Mouse (Mus musculus) ES-Bruce4 (cell line): ENCODE results near the gene Itsn1. TPM values are rescaled to one million over a fixed set of nuclear protein-coding genes. Genes with fewer than 3 reads are reported as not detected.

ENCODE experiments used
- H3K27ac ChIP-seq: 2 replicates; pipeline ENCODE4 v1.5.1; 2012; ENCODE audit warnings: low read length, inconsistent platforms; ENCODE audit not compliant: insufficient read depth
- H3K27me3 ChIP-seq: 2 replicates; pipeline ENCODE4 v1.6.1; 2012; ENCODE audit warnings: mild to moderate bottlenecking, low read length, inconsistent platforms; ENCODE audit not compliant: control insufficient read depth, poor library complexity, insufficient read depth, severe bottlenecking
- H3K36me3 ChIP-seq: 2 replicates; pipeline ENCODE4 v1.6.1; 2012; ENCODE audit warnings: inconsistent platforms, mild to moderate bottlenecking, low read length, moderate library complexity; ENCODE audit not compliant: control insufficient read depth, poor library complexity, insufficient read depth, severe bottlenecking
- H3K4me1 ChIP-seq: one replicate; pipeline ENCODE4 v1.8.1; 2011; ENCODE audit warnings: low read length; ENCODE audit not compliant: control insufficient read depth, insufficient read depth
- H3K4me3 ChIP-seq: 2 replicates; pipeline ENCODE4 v1.5.1; 2011; ENCODE audit warnings: low read depth, mild to moderate bottlenecking, low read length
- H3K9ac ChIP-seq: 2 replicates; pipeline ENCODE4 v1.6.1; 2012; ENCODE audit warnings: low read depth, mild to moderate bottlenecking, inconsistent platforms; ENCODE audit not compliant: poor library complexity, severe bottlenecking
- H3K9me3 ChIP-seq: replicated peaks from 2 replicates; pipeline ENCODE4 v1.6.1; 2012; ENCODE audit warnings: mild to moderate bottlenecking, low read length, inconsistent platforms; ENCODE audit not compliant: control insufficient read depth, poor library complexity, insufficient read depth, severe bottlenecking
- CTCF ChIP-seq: IDR thresholded peaks from one replicate; pipeline ENCODE4 v1.8.1; 2011; ENCODE audit warnings: low read depth, low read length
- EP300 ChIP-seq: IDR thresholded peaks from 2 replicates; pipeline ENCODE4 v1.6.1; 2011; ENCODE audit warnings: low read depth, low read length; ENCODE audit not compliant: insufficient read depth
- POLR2A ChIP-seq: IDR thresholded peaks from one replicate; pipeline ENCODE4 v1.8.1; 2011; ENCODE audit warnings: low read length; ENCODE audit not compliant: insufficient read depth
- polyA plus RNA-seq: library from polyadenylated mRNA; stranded (reverse); fragments of >200 nt; gene quantifications from 2 replicates; pipeline ENCODE4 v1.2.4, GENCODE M21; 2011; ENCODE audit warnings: low read depth; ENCODE audit not compliant: missing spikeins, insufficient read depth, insufficient read length

The Itsn1 gene
- polyA plus RNA-seq, 1 experiment, result 85.7 TPM

- no peaks in the 10 kb centered on the region for H3K9me3 ChIP-seq
- TF ChIP-seq EP300, result no peak
- TF ChIP-seq POLR2A, result no peak
- TF ChIP-seq CTCF, result no peak
- H3K27ac ChIP-seq, result no peak overlapping the region
- H3K4me3 ChIP-seq, result peak overlapping the region; percentile 5; the same call in 1 of the 2 replicates
- H3K4me1 ChIP-seq, result peaks cover 2% of the 10 kb centered on the region
- no peak overlapping the region for H3K9ac ChIP-seq
- peaks cover 6% of the 10 kb centered on the region; the same call in 1 of the 2 replicates for H3K36me3 ChIP-seq
- H3K27me3 ChIP-seq, result no peaks in the 10 kb centered on the region
Measured at GRCm38 (mm10) chr16:91830260-91830659, 101.2 kb downstream of the Itsn1 start.

- Histone ChIP-seq H3K27me3 (no peaks in the 10 kb centered on the region), H3K4me1 (peaks cover 6% of the 10 kb centered on the region), H3K9ac (no peak overlapping the region), H3K4me3 (no peak overlapping the region), H3K9me3 (no peaks in the 10 kb centered on the region), H3K27ac (no peak overlapping the region), H3K36me3 (peaks cover 6% of the 10 kb centered on the region; the same call in 1 of the 2 replicates)
- no peak for TF ChIP-seq CTCF
- no peak for TF ChIP-seq EP300
- no peak for TF ChIP-seq POLR2A
Measured at GRCm38 (mm10) chr16:91833121-91833520, 104.0 kb downstream of the Itsn1 start.

- H3K27me3 ChIP-seq, result no peaks in the 10 kb centered on the region
- H3K9ac ChIP-seq, result no peak overlapping the region
- H3K27ac ChIP-seq, result no peak overlapping the region
- TF ChIP-seq POLR2A (no peak), CTCF (no peak), EP300 (no peak)
- H3K36me3 ChIP-seq, result peaks cover 3% of the 10 kb centered on the region; the same call in 1 of the 2 replicates
- peaks cover 6% of the 10 kb centered on the region for H3K4me1 ChIP-seq
- no peaks in the 10 kb centered on the region for H3K9me3 ChIP-seq
- H3K4me3 ChIP-seq, result no peak overlapping the region
Measured at GRCm38 (mm10) chr16:91833558-91833957, 104.5 kb downstream of the Itsn1 start.

GRCm38 (mm10) chr16:91833981-91834380 lies 104.9 kb downstream of the Itsn1 start:
- no peaks in the 10 kb centered on the region for H3K36me3 ChIP-seq
- no peaks in the 10 kb centered on the region for H3K9me3 ChIP-seq
- H3K27ac ChIP-seq, result no peak overlapping the region
- H3K4me1 ChIP-seq, result peaks cover 7% of the 10 kb centered on the region
- no peak overlapping the region for H3K4me3 ChIP-seq
- no peak for TF ChIP-seq CTCF
- no peak for TF ChIP-seq POLR2A
- no peak for TF ChIP-seq EP300
- H3K27me3 ChIP-seq, result no peaks in the 10 kb centered on the region
- H3K9ac ChIP-seq, result no peak overlapping the region

- no peak overlapping the region for H3K4me3 ChIP-seq
- no peaks in the 10 kb centered on the region for H3K27me3 ChIP-seq
- no peak for TF ChIP-seq POLR2A
- no peak for TF ChIP-seq CTCF
- 0 out of 2 replicates have a peak, but pooled peaks have one; percentile 22 for TF ChIP-seq EP300
- H3K9ac ChIP-seq, result no peak overlapping the region
- H3K9me3 ChIP-seq, result no peaks in the 10 kb centered on the region
- no peak overlapping the region for H3K27ac ChIP-seq
- no peaks in the 10 kb centered on the region for H3K36me3 ChIP-seq
- peaks cover 10% of the 10 kb centered on the region for H3K4me1 ChIP-seq
Measured at GRCm38 (mm10) chr16:91835790-91836189, 106.7 kb downstream of the Itsn1 start.

- H3K27ac ChIP-seq, result peak overlapping the region; percentile 41
- no peak overlapping the region for H3K4me3 ChIP-seq
- TF ChIP-seq EP300 (peak; percentile 56), POLR2A (no peak)
- no peaks in the 10 kb centered on the region for H3K27me3 ChIP-seq
- no peak overlapping the region for H3K9ac ChIP-seq
- peaks cover 12% of the 10 kb centered on the region for H3K4me1 ChIP-seq
- no peaks in the 10 kb centered on the region for H3K9me3 ChIP-seq
- 0 out of 2 replicates have a peak, but pooled peaks cover 2% of the 10 kb centered on the region for H3K36me3 ChIP-seq
Measured at GRCm38 (mm10) chr16:91836592-91837557, 107.8 kb downstream of the Itsn1 start.
